Mouse (Mus musculus) brain, embryonic 18.5 days (tissue): ENCODE data around the gene Fbxw5.
"Not testable (repeated sequence)": the region's sequence is repeated elsewhere in the genome, so short reads cannot be mapped to it uniquely, and the experiment has no call there.

Source experiments
- DNase-seq: peaks from one replicate; pipeline ENCODE4 v3.0.0-alpha.2; 2012; ENCODE audit warnings: low read depth, low spot score

The Fbxw5 gene

DNA sequence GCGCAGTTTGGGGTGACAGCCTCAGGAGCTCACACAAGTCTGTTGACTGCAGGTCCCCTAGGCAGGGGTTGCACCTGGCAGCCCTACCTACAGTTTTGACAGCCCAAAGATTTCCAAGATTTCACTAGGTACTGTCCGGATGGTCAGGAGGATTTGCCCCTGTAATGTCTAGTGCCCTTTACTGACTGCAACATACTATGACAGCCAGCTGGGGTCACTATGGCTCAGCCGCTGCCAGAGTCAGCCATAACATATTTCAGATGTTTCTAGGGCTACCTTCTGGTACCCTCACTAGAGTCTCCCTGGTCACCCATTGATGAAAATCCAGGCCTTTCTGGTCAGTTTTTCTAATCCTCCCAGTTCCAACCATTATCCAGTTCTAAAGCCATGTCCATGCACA, 9.4 kb downstream of the Fbxw5 start:
- DNase-seq, result no peak

DNA sequence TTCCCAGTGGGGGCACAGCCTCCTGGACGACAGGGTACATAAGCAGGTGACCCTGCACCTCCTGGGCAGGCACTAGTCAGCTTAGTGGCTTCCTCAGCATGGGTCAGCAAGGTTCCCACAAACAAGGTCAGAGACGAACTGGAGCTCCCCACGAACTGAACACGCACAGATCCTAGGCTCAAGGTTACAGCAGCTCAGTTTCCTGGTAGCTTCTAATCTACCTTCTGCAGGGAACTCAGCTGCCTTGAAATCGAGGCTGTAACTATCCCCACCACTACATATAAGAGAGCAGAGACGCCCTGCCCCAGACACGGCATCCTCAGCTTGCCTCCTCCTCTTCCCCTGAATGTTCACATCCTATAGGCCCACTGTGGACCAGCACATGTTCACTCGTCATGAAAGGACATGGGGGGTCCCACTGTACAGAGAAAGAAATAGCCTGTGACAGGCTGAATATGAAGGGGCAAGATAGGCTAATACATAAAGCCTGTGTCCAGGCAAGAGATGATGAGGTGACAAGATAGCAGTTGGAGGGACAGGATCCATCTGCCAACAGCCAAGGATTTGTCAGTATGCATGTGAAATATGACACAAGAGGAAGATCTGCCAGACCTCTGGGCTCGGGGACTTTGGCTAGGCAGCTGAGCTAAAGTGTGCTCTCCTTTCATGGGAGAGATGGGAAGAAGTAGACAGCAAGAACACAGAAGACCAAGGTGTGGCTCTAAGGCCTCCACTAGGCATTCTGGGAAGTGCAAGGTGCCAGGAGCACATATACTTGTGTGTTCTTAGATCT, 26.2 kb downstream of the Fbxw5 start:
- DNase-seq, result no peak

DNA sequence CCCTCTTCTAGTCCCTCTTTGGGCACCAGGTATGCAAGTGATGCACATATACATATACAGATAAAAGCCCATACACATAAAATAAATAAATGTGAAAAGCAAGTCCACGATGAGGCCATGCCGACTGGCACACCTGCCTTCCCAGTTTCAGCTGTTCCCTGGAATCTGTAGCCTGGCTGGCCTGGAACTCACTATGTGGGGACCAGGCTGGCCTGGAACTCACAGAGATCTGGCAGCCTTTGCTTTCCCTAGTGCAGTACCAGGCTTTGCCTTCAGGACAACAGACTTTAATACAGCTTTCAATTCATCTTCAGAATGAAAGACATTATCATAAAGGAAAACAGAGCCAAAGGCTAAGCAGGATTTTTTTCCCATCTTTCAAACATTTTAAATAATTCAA, 33.2 kb downstream of the Fbxw5 start:
- DNase-seq, result no peak

DNA sequence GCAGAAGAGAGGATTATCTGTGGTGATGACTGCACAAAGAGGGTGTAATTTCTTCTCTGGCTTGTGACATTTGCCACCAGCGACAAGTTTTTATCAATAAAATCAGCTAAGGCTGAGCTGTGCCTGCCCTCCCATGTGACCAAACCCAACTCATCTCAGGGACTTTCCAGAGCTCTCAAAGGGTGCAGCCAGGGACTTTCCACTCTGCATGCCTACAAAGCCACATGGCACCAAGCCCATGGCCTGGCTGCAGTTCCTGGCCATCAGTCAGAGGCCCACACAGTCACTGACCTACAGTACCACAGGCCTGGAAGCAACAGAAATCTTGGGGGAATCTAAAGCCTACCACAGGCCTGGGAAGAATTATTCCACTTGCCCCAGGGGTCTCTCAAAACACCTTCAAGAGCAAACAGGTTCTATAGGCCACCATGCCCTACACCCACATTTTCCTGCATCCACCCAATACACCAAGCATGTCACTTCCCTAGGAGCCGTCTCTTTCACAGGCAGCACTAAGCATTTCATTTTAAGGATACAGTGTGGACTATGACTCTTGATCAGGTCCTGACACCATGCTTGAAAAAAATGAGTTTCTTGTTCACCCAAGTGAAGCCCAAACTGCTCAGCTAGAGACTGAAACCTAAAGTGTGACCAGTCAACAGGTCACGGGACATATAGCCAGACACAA, 33.8 kb downstream of the Fbxw5 start:
- no peak for DNase-seq

DNA sequence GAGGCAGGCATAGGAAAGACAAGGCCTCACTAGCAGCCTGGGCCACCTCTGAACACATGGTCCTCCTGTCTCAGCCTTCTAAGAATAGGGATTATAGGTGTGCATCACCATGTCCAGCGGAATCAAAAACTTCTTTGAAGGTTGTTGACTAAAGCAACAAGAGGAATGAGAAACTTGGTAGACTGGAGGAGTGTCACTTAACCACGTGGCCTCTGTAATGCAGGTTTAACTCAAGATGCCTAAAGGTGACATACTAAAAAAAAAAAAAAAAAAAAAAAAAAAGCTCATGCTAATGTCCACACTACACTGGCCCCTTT, 34.3 kb downstream of the Fbxw5 start:
- no peak for DNase-seq

DNA sequence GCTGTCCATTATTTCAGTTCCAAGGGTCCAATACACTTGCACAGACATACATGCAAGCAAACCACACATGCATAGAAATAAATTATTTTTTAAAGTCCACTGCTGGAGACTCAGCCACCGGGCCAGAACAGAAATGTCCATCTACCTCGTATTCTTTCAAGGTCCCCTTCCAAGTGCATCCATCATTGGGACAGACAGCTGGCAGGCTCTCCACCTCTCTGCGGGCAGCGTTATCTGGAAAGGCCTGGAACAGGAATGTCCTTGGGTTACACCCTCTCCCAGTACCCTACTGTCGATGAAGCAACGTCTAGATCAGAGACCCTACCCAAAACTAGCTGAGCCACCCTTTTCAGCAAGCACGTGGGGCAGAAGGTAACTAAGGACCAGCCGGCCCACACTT, 36.0 kb downstream of the Fbxw5 start:
- no peak for DNase-seq

DNA sequence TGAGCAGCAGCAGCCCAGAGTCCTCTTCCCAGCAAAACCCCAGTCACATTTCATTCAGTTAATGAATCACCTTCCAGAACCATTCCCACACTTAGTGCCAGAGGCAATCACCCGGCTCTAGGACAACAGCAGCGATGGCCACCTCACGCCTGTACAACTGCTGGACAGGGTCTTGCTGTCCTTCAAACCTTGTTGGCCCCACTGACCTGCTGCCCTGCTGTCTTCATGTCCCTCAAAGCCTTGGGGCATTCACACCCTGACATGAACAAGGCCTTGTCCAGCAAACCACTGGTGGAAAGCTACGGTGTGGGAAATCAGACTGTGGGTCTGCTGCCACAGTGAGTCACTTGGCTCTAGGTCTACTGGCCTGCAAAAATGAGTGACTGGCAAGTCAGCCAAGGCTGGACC, 40.0 kb downstream of the Fbxw5 start:
- no peak for DNase-seq

DNA sequence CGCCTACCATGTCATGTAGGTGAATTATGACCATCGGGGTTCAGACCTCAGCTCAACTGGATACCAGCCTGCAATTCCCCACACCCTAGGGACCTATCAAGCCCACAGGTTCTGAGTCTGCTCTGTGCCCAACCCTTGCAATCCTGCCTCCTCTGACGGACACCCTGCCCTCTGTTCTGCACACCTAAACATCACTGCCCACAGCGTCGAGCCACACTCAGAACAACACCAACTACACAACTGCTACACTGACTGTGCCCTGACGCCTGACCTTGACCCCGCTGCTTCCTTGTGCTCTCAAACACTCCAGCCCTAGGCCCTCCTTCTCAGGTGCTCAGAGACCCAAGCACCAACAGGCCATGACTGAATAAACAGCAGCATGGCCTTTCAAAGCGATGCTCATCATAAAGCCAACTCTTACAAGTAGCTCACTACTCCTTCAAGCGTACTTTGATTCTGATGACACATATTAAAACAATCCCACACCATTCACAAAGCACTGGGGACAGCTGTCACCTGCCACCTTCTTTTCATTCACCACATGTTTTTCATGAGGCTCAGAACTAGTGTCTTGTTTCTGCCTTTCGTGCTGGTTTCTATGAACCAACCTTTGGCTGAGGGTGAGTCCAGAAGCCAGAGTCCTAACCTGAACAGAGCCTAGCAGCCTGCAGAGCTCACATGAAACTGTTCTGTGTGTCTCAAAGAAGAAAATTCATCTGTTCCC, 41.3 kb downstream of the Fbxw5 start:
- DNase-seq, result no peak

DNA sequence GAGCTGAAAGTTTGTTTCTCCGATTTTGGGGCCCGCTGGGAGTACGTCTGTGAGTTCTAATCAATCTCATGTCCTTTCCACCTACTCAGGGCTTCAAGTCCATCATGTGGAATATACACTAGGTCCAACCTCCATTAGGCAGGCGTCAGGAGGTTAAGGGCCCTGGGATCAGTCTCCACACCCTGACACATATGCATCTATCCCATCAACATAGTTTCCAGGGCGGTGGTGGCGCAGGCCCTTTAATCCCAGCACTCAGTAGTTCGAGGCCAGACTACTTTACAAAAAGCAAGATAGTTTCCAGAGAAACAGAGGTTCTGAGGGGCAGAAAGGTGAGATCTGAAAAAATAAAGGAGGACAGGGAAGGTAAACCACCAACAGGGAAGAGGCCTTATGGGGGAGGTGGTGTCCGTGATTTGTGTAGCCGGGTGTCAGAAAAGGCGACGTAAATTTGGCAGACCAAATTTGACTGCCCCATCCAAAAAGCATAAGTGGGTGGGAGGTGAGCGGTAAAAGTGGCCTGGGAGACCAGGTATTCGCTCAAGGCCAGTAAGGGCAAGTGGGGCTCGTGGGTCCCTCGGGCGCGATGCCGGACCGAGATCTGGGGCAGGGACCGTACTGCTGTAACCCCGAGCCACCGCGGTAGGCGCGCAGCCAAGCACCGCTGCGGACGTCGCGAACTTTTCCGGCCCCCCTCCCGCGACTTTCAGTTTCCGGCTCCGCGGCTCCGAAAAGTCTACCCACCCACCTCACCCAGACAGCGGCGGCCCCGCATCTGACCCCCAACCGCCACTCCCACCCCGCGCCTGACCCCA, 45.7 kb downstream of the Fbxw5 start:
- no peak for DNase-seq

DNA sequence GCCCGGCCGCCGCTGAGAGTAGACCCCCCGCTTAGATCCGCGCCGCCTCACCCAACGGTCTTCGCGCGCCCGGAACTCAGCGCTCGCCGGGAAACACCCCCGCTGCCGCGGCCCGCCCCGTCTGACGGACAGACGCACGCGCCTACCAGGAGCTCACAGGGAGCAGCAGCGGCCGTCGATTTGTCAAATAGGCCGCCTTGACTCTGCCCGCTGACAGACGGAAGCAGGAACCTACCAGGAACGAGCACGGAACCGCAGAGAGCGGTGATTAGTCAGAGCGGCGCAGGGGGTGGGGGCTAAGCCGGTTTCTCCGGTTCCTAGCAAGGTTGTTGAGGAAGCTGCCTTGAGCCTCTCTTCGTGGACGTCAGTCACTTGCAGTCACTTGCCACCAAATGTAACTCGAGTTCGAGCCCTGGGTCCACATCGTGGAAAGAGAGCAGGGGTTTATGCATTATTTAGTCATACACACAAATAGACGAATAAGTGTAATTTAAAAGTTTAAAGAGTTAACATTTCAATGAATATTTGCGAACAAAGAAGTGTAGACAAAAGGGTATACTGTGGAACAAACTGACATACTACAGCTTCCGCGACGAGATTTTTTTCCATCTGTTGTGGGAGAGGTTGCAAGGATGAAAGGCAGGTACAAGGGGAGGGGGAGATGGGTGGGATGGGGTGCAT, 46.4 kb downstream of the Fbxw5 start, which contains the start of gene Traf2:
Gene Traf2 (minus strand): TSS at position 130 of the 681 bp plus-strand sequence.
- DNase-seq, result peak; percentile 96

DNA sequence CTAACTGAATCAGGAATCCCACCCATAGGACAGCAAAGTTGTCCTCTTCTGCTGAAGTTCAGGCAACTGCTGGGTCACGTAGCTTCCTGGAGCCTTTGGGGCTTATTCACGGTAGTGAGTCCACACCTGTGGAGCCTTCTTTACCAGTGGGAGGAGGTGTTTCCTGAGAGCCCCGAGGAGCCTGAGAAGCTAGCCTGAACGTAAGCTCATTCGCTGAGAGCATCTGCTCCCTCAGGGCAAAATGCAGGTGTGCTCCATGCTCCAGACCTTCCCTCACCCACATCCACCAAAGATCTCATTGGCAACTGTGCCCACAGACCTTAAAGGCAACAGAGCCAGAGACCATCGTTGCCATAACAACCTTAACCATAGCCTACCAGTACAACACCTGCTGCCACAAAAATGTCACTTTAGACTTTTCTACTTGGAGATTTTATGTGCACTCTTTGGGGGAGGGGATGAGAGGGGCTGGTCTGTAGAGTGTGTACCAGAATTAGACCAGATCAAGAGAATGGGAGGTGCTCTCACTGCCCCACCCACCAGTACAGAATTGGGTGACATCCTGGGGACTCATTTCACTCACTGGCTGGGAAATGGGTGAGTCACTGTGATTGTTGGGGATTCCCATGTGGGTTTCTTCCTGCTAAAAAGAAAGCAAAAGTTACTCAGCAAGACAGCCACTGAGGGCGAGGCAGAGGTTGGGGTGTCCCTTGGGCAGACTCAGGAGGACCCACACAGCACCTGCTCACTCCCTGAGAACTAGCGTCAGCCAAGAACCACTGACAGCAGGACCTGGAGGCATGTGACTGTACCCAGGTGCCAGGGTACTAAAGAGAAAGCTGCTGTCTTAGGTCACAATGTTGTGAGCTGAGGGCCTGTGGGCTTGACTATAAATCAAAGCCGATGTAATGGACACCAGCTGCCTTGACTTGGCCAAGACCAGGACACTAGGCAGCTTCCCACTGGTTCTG, 48.8 kb downstream of the Fbxw5 start:
- no peak for DNase-seq

DNA sequence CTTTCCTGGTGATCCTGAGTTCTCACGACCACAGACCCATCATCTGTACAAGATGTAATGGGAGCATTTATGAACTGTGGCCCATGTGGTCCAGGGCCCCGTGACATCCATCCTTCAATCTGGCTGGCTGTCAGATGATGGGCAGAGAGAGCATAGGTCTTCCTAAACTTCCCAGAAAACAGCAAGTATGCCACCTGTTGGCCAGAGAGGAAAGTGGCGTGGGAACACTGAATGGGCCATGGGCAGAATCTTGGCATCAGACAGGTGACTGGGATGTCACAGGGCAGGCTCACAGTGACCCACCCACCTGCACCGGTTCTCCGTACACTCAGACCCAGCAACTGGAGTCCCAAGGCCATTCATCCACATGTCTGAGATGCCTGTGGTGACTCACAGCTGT, 50.6 kb downstream of the Fbxw5 start:
- DNase-seq, result no peak

DNA sequence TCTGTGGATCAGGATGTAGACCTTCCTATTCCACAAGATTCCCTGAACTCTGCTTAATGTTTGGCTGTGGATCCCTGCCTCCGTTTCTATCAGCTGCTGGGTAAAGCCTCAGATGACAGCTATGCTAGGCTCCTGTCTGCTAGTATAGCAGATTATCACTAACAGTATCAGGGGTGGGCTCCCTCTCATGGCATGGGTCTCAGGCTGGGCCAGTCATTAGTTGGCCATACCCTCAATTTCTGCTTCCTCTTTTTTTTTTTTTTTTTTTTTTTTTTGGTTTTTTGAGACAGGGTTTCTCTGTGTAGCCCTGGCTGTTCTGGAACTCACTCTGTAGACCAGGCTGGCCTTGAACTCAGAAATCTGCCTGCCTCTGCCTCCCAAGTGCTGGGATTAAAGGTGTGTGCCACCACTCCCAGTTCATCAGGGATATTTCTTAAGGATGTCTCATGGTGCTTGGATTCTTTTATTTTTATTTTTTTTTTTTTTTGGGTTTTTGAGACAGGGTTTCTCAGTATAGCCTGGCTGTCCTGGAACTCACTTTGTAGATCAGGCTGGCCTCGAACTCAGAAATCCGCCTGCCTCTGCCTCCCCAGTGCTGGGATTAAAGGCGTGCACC, 52.7 kb downstream of the Fbxw5 start:
- DNase-seq, result not testable (repeated sequence)
